ENCODE assay signal across 25 mouse cellular contexts in the genomic region with DNA sequence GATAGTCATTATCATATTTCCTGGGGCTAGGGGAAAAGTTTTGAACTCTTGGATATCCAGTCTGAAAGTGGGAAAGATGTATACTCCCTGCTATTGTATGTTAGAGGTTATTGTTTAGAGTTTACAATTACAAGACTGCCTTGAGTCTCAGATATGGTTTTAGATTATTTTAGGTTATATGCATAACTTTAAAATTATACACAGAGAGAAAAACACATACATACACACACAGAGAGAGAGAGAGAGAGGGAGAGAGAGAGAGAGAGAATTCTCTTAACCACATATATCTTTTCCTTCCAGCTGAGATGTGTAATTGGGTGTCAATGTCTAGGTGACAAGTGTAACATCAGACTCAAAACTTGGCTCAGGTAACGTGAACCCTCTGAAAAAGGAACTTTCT. TPM values are rescaled to one million over a fixed set of nuclear protein-coding genes. Genes with fewer than 3 reads are reported as not detected.
"Had no signal": no experiment of that assay in that cellular context is flagged by ENCODE, and none has a peak within 500 bp of the region (broad histone marks: within the 10 kb centered on the region; RNA-seq: fewer than 3 reads in every experiment).

A gene (plus strand): TSS at position 301 of the 400 bp plus-strand sequence.

- H3K9ac ChIP-seq: neural tube, embryonic 12.5 days; neural tube, embryonic 13.5 days; neural tube, embryonic 15.5 days; stomach, embryonic 15.5 days had no signal

- H3K27ac ChIP-seq: neural tube, embryonic 12.5 days; neural tube, embryonic 13.5 days; neural tube, embryonic 15.5 days; stomach, embryonic 15.5 days had no signal

- H3K36me3 ChIP-seq: neural tube, embryonic 15.5 days; stomach, embryonic 15.5 days had no signal

- H3K27me3 ChIP-seq: neural tube, embryonic 12.5 days; neural tube, embryonic 13.5 days; neural tube, embryonic 15.5 days; stomach, embryonic 15.5 days had no signal

- DNase-seq: retina, postnatal 1 day; right cerebral cortex, adult 18-20 months; right cerebral cortex, postnatal 14 days; right cerebral cortex, postnatal 25 days; right cerebral cortex, postnatal 4 days; spleen, adult 18-20 months; thymus, adult 18-20 months; thymus, adult 2 months; thymus, postnatal 14 days; thymus, postnatal 25 days; thymus, postnatal 36 days; thymus, postnatal 4 days had no signal

- H3K4me3 ChIP-seq: neural tube, embryonic 12.5 days; neural tube, embryonic 13.5 days; neural tube, embryonic 15.5 days; stomach, embryonic 15.5 days had no signal

- H3K4me2 ChIP-seq: neural tube, embryonic 12.5 days; neural tube, embryonic 13.5 days; neural tube, embryonic 15.5 days; stomach, embryonic 15.5 days had no signal

- H3K4me1 ChIP-seq: neural tube, embryonic 12.5 days; neural tube, embryonic 15.5 days had no signal

- H3K9me3 ChIP-seq: neural tube, embryonic 12.5 days; neural tube, embryonic 13.5 days; neural tube, embryonic 15.5 days; stomach, embryonic 15.5 days had no signal

RNA-seq across cellular contexts. Expression of the gene that starts here (rescaled TPM):
- polyA plus RNA-seq: neural tube, embryonic 11.5 days; neural tube, embryonic 12.5 days; neural tube, embryonic 13.5 days; neural tube, embryonic 14.5 days; neural tube, embryonic 15.5 days; small intestine, adult 2 months; spleen, adult 2 months; stomach, embryonic 14.5 days; stomach, embryonic 15.5 days; stomach, embryonic 16.5 days; stomach, postnatal 0 days; thymus, adult 2 months; thymus, postnatal 0 days; urinary bladder, adult 2 months had no signal
